In the genomic region with DNA sequence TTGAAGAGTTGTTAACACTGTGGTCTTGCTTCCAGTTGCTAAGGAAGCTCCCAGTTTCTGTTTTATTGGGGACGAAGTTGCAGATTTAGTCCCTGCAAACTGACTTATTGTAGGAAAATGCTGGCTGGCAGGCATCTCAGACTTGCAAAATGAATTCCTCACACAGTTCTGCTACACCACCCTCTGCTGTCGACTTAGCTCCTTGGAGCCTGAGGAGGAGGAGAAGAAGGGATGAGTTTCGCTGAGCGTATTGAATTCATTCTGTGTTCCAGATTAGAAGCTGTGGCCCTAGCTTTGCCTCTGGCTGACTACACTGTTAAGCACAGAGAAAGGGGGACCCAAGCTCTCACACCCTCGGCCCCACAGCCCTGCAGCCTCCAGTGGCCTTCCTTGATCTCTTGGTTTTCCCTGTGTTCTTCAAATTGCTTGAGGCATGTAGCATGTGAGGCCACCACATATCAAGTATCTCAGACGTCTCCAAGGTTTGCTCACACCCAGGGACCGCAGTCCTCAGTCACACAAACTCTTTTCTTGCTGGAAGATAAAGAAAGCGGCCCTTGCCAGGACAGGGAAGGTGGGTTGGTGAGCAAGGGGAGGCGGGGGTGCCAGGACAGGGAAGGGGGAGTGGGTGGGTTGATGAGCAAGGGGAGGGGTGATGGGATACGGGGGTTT, we compare ENCODE assay signal across 8 mouse cellular contexts. TPM values are rescaled to one million over a fixed set of nuclear protein-coding genes. Genes with fewer than 3 reads are reported as not detected.
A peak's percentile ranks its signal among the peaks of the same experiment; 100 is the strongest.
DNase-seq lines count a peak whose midpoint lies in the region; ATAC-seq and TF ChIP-seq lines count a peak whose summit lies in the region.

No protein-coding gene starts in this region.

- no peak for DNase-seq in heart, adult 18-20 months
- DNase-seq in neural tube, embryonic 11.5 days (ENCODE audit: low spot score): no peak
- peak; percentile 66 for DNase-seq in forebrain, postnatal 0 days
- no peak for DNase-seq in layer of hippocampus, postnatal 36 days

- 0 out of 2 replicates have a peak overlapping the region, but pooled peaks have one; percentile 56 for H3K9ac ChIP-seq in heart, embryonic 13.5 days
- H3K9ac ChIP-seq in neural tube, embryonic 11.5 days (ENCODE audit: low read length): no peak overlapping the region
- no peak overlapping the region for H3K9ac ChIP-seq in neural tube, embryonic 15.5 days (replicated peaks)
- H3K9ac ChIP-seq in forebrain, postnatal 0 days: no peak overlapping the region

- H3K79me2 ChIP-seq in myocyte (ENCODE audit: control insufficient read depth, insufficient read depth): no peaks in the 10 kb centered on the region

- no peaks in the 10 kb centered on the region for H3K36me3 ChIP-seq in heart, embryonic 13.5 days
- H3K36me3 ChIP-seq in neural tube, embryonic 11.5 days (ENCODE audit: control insufficient read depth, insufficient read depth, low read length): no peaks in the 10 kb centered on the region
- no peaks in the 10 kb centered on the region for H3K36me3 ChIP-seq in neural tube, embryonic 15.5 days
- peaks cover 4% of the 10 kb centered on the region; the same call in 1 of the 2 replicates for H3K36me3 ChIP-seq in forebrain, postnatal 0 days (ENCODE audit: insufficient read depth)
- H3K36me3 ChIP-seq in myocyte (ENCODE audit: control insufficient read depth, insufficient read depth): no peaks in the 10 kb centered on the region

- peak overlapping the region; percentile 70 for H3K4me2 ChIP-seq in heart, embryonic 13.5 days
- peak overlapping the region; percentile 27 for H3K4me2 ChIP-seq in neural tube, embryonic 11.5 days (ENCODE audit: low read depth)
- no peak overlapping the region for H3K4me2 ChIP-seq in neural tube, embryonic 15.5 days
- H3K4me2 ChIP-seq in forebrain, postnatal 0 days (ENCODE audit: low read depth): peak overlapping the region; percentile 46
- H3K4me2 ChIP-seq in myocyte (ENCODE audit: low read depth): peak overlapping the region; percentile 71

- ATAC-seq in heart, embryonic 13.5 days (ENCODE audit: extremely low read depth, insufficient number of reproducible peaks, low FRiP score, low TSS enrichment): no peak
- no peak for ATAC-seq in neural tube, embryonic 11.5 days (ENCODE audit: insufficient read depth, low FRiP score, low TSS enrichment)
- ATAC-seq in neural tube, embryonic 15.5 days (ENCODE audit: low FRiP score): no peak
- ATAC-seq in forebrain, postnatal 0 days: peak; percentile 40
- no peak for ATAC-seq in erythroid progenitor cell, adult 5-6 weeks (replicated peaks; ENCODE audit: low FRiP score, poor library complexity, severe bottlenecking)

- peak; percentile 53 for TF ChIP-seq CTCF in forebrain, postnatal 0 days (IDR thresholded peaks at IDR 0.05; ENCODE audit: low read depth)

- H3K27ac ChIP-seq in heart, embryonic 13.5 days (replicated peaks): no peak overlapping the region
- H3K27ac ChIP-seq in neural tube, embryonic 11.5 days (ENCODE audit: low read depth, low read length): no peak overlapping the region
- H3K27ac ChIP-seq in neural tube, embryonic 15.5 days (replicated peaks): no peak overlapping the region
- peak overlapping the region; percentile 50 for H3K27ac ChIP-seq in forebrain, postnatal 0 days (ENCODE audit: low read depth, low read length)

- H3K27me3 ChIP-seq in heart, embryonic 13.5 days (replicated peaks): no peaks in the 10 kb centered on the region; the same call in 1 of the 2 replicates
- H3K27me3 ChIP-seq in neural tube, embryonic 11.5 days (ENCODE audit: control insufficient read depth, insufficient read depth, low read length): no peaks in the 10 kb centered on the region
- H3K27me3 ChIP-seq in neural tube, embryonic 15.5 days (replicated peaks): no peaks in the 10 kb centered on the region
- no peaks in the 10 kb centered on the region for H3K27me3 ChIP-seq in forebrain, postnatal 0 days (ENCODE audit: insufficient read depth, low read length)
- no peaks in the 10 kb centered on the region for H3K27me3 ChIP-seq in myocyte (ENCODE audit: control insufficient read depth, insufficient read depth, insufficient read length)

- H3K4me1 ChIP-seq in heart, embryonic 13.5 days: peaks cover 21% of the 10 kb centered on the region
- peaks cover 14% of the 10 kb centered on the region for H3K4me1 ChIP-seq in neural tube, embryonic 11.5 days (ENCODE audit: control insufficient read depth, insufficient read depth, low read length)
- H3K4me1 ChIP-seq in neural tube, embryonic 15.5 days: peaks cover 34% of the 10 kb centered on the region
- H3K4me1 ChIP-seq in forebrain, postnatal 0 days (ENCODE audit: insufficient read depth): peaks cover 26% of the 10 kb centered on the region

- H3K9me3 ChIP-seq in heart, embryonic 13.5 days: no peaks in the 10 kb centered on the region
- no peaks in the 10 kb centered on the region for H3K9me3 ChIP-seq in neural tube, embryonic 11.5 days (ENCODE audit: control insufficient read depth, low read length)
- no peaks in the 10 kb centered on the region for H3K9me3 ChIP-seq in neural tube, embryonic 15.5 days (replicated peaks)
- H3K9me3 ChIP-seq in forebrain, postnatal 0 days (ENCODE audit: low read length): no peaks in the 10 kb centered on the region

- TF ChIP-seq POLR2A in myocyte (IDR thresholded peaks at IDR 0.05; ENCODE audit: insufficient read length, low read depth): no peak

- no peak overlapping the region for H3ac ChIP-seq in myocyte (ENCODE audit: control insufficient read depth, insufficient read length)

- H3K4me3 ChIP-seq in heart, embryonic 13.5 days: no peak overlapping the region
- no peak overlapping the region for H3K4me3 ChIP-seq in neural tube, embryonic 11.5 days (ENCODE audit: low read depth, low read length)
- H3K4me3 ChIP-seq in neural tube, embryonic 15.5 days (replicated peaks): no peak overlapping the region
- H3K4me3 ChIP-seq in forebrain, postnatal 0 days (ENCODE audit: low read depth, low read length): no peak overlapping the region
- peak overlapping the region; percentile 20 for H3K4me3 ChIP-seq in myocyte

- 58% methylated on average over 10 of the region's 10 CpGs for WGBS in heart, embryonic 13.5 days
- 38% methylated on average over 10 of the region's 10 CpGs for WGBS in neural tube, embryonic 11.5 days
- WGBS in neural tube, embryonic 15.5 days: 34% methylated on average over 10 of the region's 10 CpGs
- WGBS in forebrain, postnatal 0 days: 24% methylated on average over 10 of the region's 10 CpGs

TF ChIP-seq in myocyte, 11 proteins besides CTCF, POLR2A, EP300 and RAD21:
- TF ChIP-seq CEBPB (IDR thresholded peaks at IDR 0.05; ENCODE audit: insufficient read depth, poor library complexity, severe bottlenecking): no peak

RNA-seq across cellular contexts. Expression of gene Lrrc8c, which starts 24.8 kb away (rescaled TPM):
- polyA plus RNA-seq in heart, embryonic 13.5 days (2015; fragmentation: Nextera tagmentation; extraction: Ambion mirVana): 18.3 and 19.7 TPM in 2 replicates
- total RNA-seq in heart, adult 18-20 months (2021): 10 to 100 TPM; 26.7 to 29.9 TPM
- 12.2 TPM in 2 replicates for polyA plus RNA-seq in neural tube, embryonic 11.5 days (2014; fragmentation: Nextera tagmentation; extraction: Ambion mirVana)
- polyA plus RNA-seq in neural tube, embryonic 15.5 days (2015; fragmentation: Nextera tagmentation; extraction: Ambion mirVana): 14.7 and 16.4 TPM in 2 replicates
- 6.2 and 6.9 TPM in 2 replicates for total RNA-seq in forebrain, postnatal 0 days (2014; rRNA removed)
- 10.0 and 11.5 TPM in 2 replicates for polyA plus RNA-seq in forebrain, postnatal 0 days (2015; fragmentation: Nextera tagmentation; extraction: Ambion mirVana)
- polyA plus RNA-seq in myocyte (2012; fragmentation: generic; extraction: Trizol): 7.9 TPM
- total RNA-seq in erythroid progenitor cell, adult 5-6 weeks (2015; ENCODE audit: low replicate concordance): 64.2 and 74.2 TPM in 2 replicates
- total RNA-seq in erythroid progenitor cell, adult 5-6 weeks (2017; ENCODE audit: low replicate concordance): 19.6 and 22.8 TPM in 2 replicates
- 10 to 100 TPM; 28.9 to 32.6 TPM for total RNA-seq in layer of hippocampus, postnatal 36 days (2021)
